Mouse (Mus musculus) ovary, postnatal 10 days (tissue): ENCODE measurements around the gene Dtx4.
A peak's percentile ranks its signal among the peaks of the same experiment; 100 is the strongest.

Experiments
- DNase-seq: peaks from one replicate; pipeline ENCODE4 v3.0.0; 2022; ENCODE audit warnings: low spot score

The Dtx4 gene

GRCm38 (mm10) chr19:12494187-12494458 lies 7.1 kb downstream of the Dtx4 start:
- DNase-seq = no peak

GRCm38 (mm10) chr19:12493453-12494186 lies 7.6 kb downstream of the Dtx4 start:
- DNase-seq = no peak

- DNase-seq = no peak
Observed at GRCm38 (mm10) chr19:12491636-12492035, 9.6 kb downstream of the Dtx4 start.

- no peak for DNase-seq
Observed at GRCm38 (mm10) chr19:12489675-12490570, 11.3 kb downstream of the Dtx4 start.

GRCm38 (mm10) chr19:12488969-12489674 lies 12.1 kb downstream of the Dtx4 start:
- no peak for DNase-seq

GRCm38 (mm10) chr19:12488205-12488966 lies 12.9 kb downstream of the Dtx4 start:
- no peak for DNase-seq

- DNase-seq = no peak
Observed at GRCm38 (mm10) chr19:12487511-12488204, 13.6 kb downstream of the Dtx4 start.

- peak; percentile 54 for DNase-seq
Observed at GRCm38 (mm10) chr19:12486875-12487274, 14.4 kb downstream of the Dtx4 start.

GRCm38 (mm10) chr19:12485631-12486030 lies 15.6 kb downstream of the Dtx4 start:
- DNase-seq = no peak

GRCm38 (mm10) chr19:12485223-12485622 lies 16.0 kb downstream of the Dtx4 start:
- no peak for DNase-seq

- DNase-seq = no peak
Observed at GRCm38 (mm10) chr19:12484210-12484609, 17.0 kb downstream of the Dtx4 start.

- no peak for DNase-seq
Observed at GRCm38 (mm10) chr19:12483782-12484181, 17.5 kb downstream of the Dtx4 start.

GRCm38 (mm10) chr19:12478369-12478768 lies 22.9 kb downstream of the Dtx4 start:
- no peak for DNase-seq

GRCm38 (mm10) chr19:12476721-12477270 lies 24.5 kb downstream of the Dtx4 start:
- DNase-seq = no peak

GRCm38 (mm10) chr19:12475380-12476250 lies 25.6 kb downstream of the Dtx4 start:
- peak; percentile 72 for DNase-seq

- DNase-seq = no peak
Observed at GRCm38 (mm10) chr19:12473951-12474350, 27.3 kb downstream of the Dtx4 start.

GRCm38 (mm10) chr19:12473201-12473641 lies 28.0 kb downstream of the Dtx4 start:
- no peak for DNase-seq

GRCm38 (mm10) chr19:12472381-12472976 lies 28.8 kb downstream of the Dtx4 start:
- DNase-seq = no peak

GRCm38 (mm10) chr19:12471866-12472265 lies 29.4 kb downstream of the Dtx4 start:
- no peak for DNase-seq

- DNase-seq = no peak
Observed at GRCm38 (mm10) chr19:12467436-12467835, 33.8 kb downstream of the Dtx4 start.
